Comparison of ENCODE assay signal across 9 mouse cellular contexts in the genomic region with DNA sequence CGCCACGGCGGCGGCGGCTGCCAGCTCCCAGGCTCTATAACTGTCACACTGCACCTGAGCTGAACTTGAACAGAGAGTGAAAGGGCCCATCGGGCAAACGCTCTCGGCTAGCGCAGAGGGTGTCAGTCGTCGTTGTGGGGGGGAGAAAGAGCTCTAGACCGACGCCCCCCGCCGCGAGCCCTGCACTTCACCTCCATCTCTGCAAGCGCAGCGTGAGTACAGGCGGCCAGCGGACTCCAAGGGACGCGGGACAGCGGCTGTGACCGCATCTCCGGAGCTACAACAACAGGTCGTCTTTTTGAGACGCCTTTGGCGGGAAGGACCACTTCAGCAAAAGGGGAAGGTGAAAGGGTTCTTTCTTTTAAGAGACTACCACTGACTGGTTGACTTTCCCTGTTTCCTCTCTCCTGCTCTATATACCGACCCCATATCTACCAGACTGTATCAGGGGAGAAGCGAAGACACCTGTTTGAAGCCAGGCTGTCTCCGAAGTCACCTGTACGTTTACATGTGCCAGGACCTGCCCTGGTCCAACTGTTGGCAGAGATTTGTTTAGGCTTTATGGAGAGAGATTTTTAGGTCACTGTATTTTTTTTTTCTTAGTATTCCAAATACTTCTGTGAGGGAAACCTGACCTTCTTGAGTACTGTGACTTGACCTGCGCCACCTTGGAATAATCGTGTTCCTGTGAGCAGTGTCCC. TPM values are rescaled to one million over a fixed set of nuclear protein-coding genes. Genes with fewer than 3 reads are reported as not detected.
DNase-seq lines count a peak whose midpoint lies in the region; ATAC-seq and TF ChIP-seq lines count a peak whose summit lies in the region.
"Had no signal": no experiment of that assay in that cellular context is flagged by ENCODE, and none has a peak within 500 bp of the region (broad histone marks: within the 10 kb centered on the region; RNA-seq: fewer than 3 reads in every experiment).

A gene (plus strand): TSS at position 13 of the 701 bp plus-strand sequence.

- intact Hi-C loops in left cerebral cortex, adult 2 months (cut with DNase I): loop anchor here (2.0 to 10.0 kb wide), 4 partner anchors 159 to 492 kb away; no protein-coding TSS in a partner anchor
- intact Hi-C loops in gastrocnemius, postnatal 36 days (cut with DNase I): no loop called here

- peak within 1 kb of the TSS; percentile 80 for H3K4me3 ChIP-seq in left cerebral cortex, adult 2 months
- peak within 1 kb of the TSS; percentile 73 for H3K4me3 ChIP-seq in embryonic facial prominence, embryonic 13.5 days
- H3K4me3 ChIP-seq in hindbrain, embryonic 11.5 days (ENCODE audit: low read depth, low read length): peak within 1 kb of the TSS; percentile 60
- H3K4me3 ChIP-seq in liver, embryonic 13.5 days (replicated peaks): peak within 1 kb of the TSS; percentile 51

- no peak for TF ChIP-seq CTCF in left cerebral cortex, adult 2 months (IDR thresholded peaks at IDR 0.05)

- H3K9me3 ChIP-seq in embryonic facial prominence, embryonic 13.5 days: no peaks in the 10 kb centered on the region
- no peaks in the 10 kb centered on the region for H3K9me3 ChIP-seq in hindbrain, embryonic 11.5 days (ENCODE audit: control insufficient read depth, low read length)
- no peaks in the 10 kb centered on the region for H3K9me3 ChIP-seq in liver, embryonic 13.5 days (replicated peaks)

- H3K4me2 ChIP-seq in embryonic facial prominence, embryonic 13.5 days: peak within 1 kb of the TSS; percentile 99
- H3K4me2 ChIP-seq in hindbrain, embryonic 11.5 days (replicated peaks; ENCODE audit: low read depth, low read length): peak within 1 kb of the TSS; percentile 93
- H3K4me2 ChIP-seq in liver, embryonic 13.5 days: peak within 1 kb of the TSS; percentile 68

- H3K9ac ChIP-seq in embryonic facial prominence, embryonic 13.5 days: peak within 1 kb of the TSS; percentile 70
- H3K9ac ChIP-seq in hindbrain, embryonic 11.5 days (ENCODE audit: low read depth, low read length): peak within 1 kb of the TSS; percentile 65
- H3K9ac ChIP-seq in liver, embryonic 13.5 days: no peak within 1 kb of the TSS

- H3K4me1 ChIP-seq in embryonic facial prominence, embryonic 13.5 days: no peaks in the 10 kb centered on the region
- H3K4me1 ChIP-seq in hindbrain, embryonic 11.5 days (replicated peaks; ENCODE audit: control insufficient read depth, insufficient read depth, low read length): no peaks in the 10 kb centered on the region
- no peaks in the 10 kb centered on the region; the same call in 1 of the 2 replicates for H3K4me1 ChIP-seq in liver, embryonic 13.5 days (replicated peaks)

- no peaks in the 10 kb centered on the region for H3K36me3 ChIP-seq in embryonic facial prominence, embryonic 13.5 days
- no peaks in the 10 kb centered on the region for H3K36me3 ChIP-seq in hindbrain, embryonic 11.5 days (ENCODE audit: control insufficient read depth, insufficient read depth, low read length)
- H3K36me3 ChIP-seq in liver, embryonic 13.5 days: no peaks in the 10 kb centered on the region

- peak within 1 kb of the TSS; percentile 96 for H3K27ac ChIP-seq in left cerebral cortex, adult 2 months
- H3K27ac ChIP-seq in embryonic facial prominence, embryonic 13.5 days: no peak within 1 kb of the TSS
- H3K27ac ChIP-seq in hindbrain, embryonic 11.5 days (ENCODE audit: low read depth, low read length): 0 out of 2 replicates have a peak within 1 kb of the TSS, but pooled peaks have one; percentile 30
- no peak within 1 kb of the TSS for H3K27ac ChIP-seq in liver, embryonic 13.5 days
- H3K27ac ChIP-seq: macrophage had no signal

- no peak for DNase-seq in left cerebral cortex, adult 2 months (ENCODE audit: extremely low spot score in 1 of 2, low spot score in 2 of 2)
- DNase-seq in left cerebral cortex, adult 11 months (ENCODE audit: low spot score): no peak
- peak; percentile 61 for DNase-seq in hindbrain, embryonic 11.5 days (ENCODE audit: low spot score)
- DNase-seq in liver, embryonic 13.5 days: no peak
- no peak for DNase-seq in adrenal gland, postnatal 14 days
- DNase-seq in adrenal gland, postnatal 10 days: no peak
- no peak for DNase-seq in gastrocnemius, postnatal 36 days

- peaks cover 46% of the 10 kb centered on the region for H3K27me3 ChIP-seq in embryonic facial prominence, embryonic 13.5 days
- peaks cover 2% of the 10 kb centered on the region for H3K27me3 ChIP-seq in hindbrain, embryonic 11.5 days (ENCODE audit: control insufficient read depth, insufficient read depth, low read length)
- peaks cover 34% of the 10 kb centered on the region for H3K27me3 ChIP-seq in liver, embryonic 13.5 days

- 10% methylated on average over 34 of the region's 34 CpGs for WGBS in embryonic facial prominence, embryonic 13.5 days
- WGBS in hindbrain, embryonic 11.5 days: 10% methylated on average over 34 of the region's 34 CpGs
- 8% methylated on average over 34 of the region's 34 CpGs for WGBS in liver, embryonic 13.5 days (ENCODE audit: insufficient replicate concordance)

- ATAC-seq in embryonic facial prominence, embryonic 13.5 days (ENCODE audit: insufficient number of reproducible peaks, insufficient read depth, low FRiP score, low TSS enrichment, low read depth): peak; percentile 32; the same call in 1 of the 2 replicates
- ATAC-seq in hindbrain, embryonic 11.5 days (ENCODE audit: low FRiP score): no peak; the same call in 1 of the 2 replicates
- ATAC-seq in liver, embryonic 13.5 days (ENCODE audit: low read depth): no peak

RNA-seq across cellular contexts. Expression of the gene that starts here (rescaled TPM):
- 10 to 100 TPM; 68.3 to 71.9 TPM for total RNA-seq in left cerebral cortex, adult 2 months (2021)
- 0.89 TPM in 2 replicates for polyA plus RNA-seq in embryonic facial prominence, embryonic 13.5 days (2015; fragmentation: Nextera tagmentation; extraction: Ambion mirVana)
- polyA plus RNA-seq in hindbrain, embryonic 11.5 days (2014; fragmentation: Nextera tagmentation; extraction: Ambion mirVana): 1.4 and 2.1 TPM in 2 replicates
- 0.02 and 0.03 TPM in 2 replicates for polyA plus RNA-seq in liver, embryonic 13.5 days (2015; fragmentation: Nextera tagmentation; extraction: Ambion mirVana)
- 1.9 and 2.9 TPM in 2 replicates for total RNA-seq in adrenal gland, postnatal 14 days (2021)
- 1 to 10 TPM; 2.0 to 2.4 TPM for total RNA-seq in adrenal gland, postnatal 10 days (2021)
- not detected for total RNA-seq in gastrocnemius, postnatal 36 days (2021)
- polyA plus RNA-seq: macrophage had no signal

Comparison
In these comparisons a context has a peak if more than half of its experiments do, and no peak if none do; other contexts are left out.
1. RNA of the gene that starts here (total RNA-seq): 68.3 to 71.9 TPM in left cerebral cortex, adult 2 months; 2.0 to 2.4 TPM in adrenal gland, postnatal 10 days, 1.9 to 2.9 TPM in adrenal gland, postnatal 14 days and not detected in gastrocnemius, postnatal 36 days; every median in the first group is over 10 times any median in the second.
2. Peak in ATAC-seq, H3K4me3 ChIP-seq, H3K9ac ChIP-seq and H3K4me2 ChIP-seq in embryonic facial prominence, embryonic 13.5 days; RNA of the gene not detected or under 1 TPM.
3. H3K27ac ChIP-seq: peak in left cerebral cortex, adult 2 months (single experiment) and hindbrain, embryonic 11.5 days (single experiment); none in embryonic facial prominence, embryonic 13.5 days (single experiment) and liver, embryonic 13.5 days (single experiment).
4. Peak in every context shown above with its lines, with median percentiles within 50 percentile points of each other: H3K4me3 ChIP-seq and H3K4me2 ChIP-seq.